Mouse (Mus musculus): ENCODE data around the gene Gm11032. TPM values are rescaled to one million over a fixed set of nuclear protein-coding genes. Genes with fewer than 3 reads are reported as not detected.
"Not testable (repeated sequence)": the region's sequence is repeated elsewhere in the genome, so short reads cannot be mapped to it uniquely, and the experiment has no call there.

The Gm11032 gene
- total RNA-seq, 2 experiments from 2014 or later = not detected

GRCm38 (mm10) chr11:4625931-4626330 is 6.1 kb downstream of the Gm11032 start:
- DNase-seq = no peak

- DNase-seq = no peak
These were observed 7.8 kb downstream of the Gm11032 start for GRCm38 (mm10) chr11:4627636-4628035.

- DNase-seq = no peak
These were observed 10.0 kb downstream of the Gm11032 start for GRCm38 (mm10) chr11:4629861-4630280.

GRCm38 (mm10) chr11:4633420-4633819 is 13.6 kb downstream of the Gm11032 start:
- peak; percentile 34 for DNase-seq

GRCm38 (mm10) chr11:4634395-4634794 is 14.5 kb downstream of the Gm11032 start:
- no peak for DNase-seq

GRCm38 (mm10) chr11:4636782-4637342 is 17.0 kb downstream of the Gm11032 start:
- no peak for DNase-seq

- peak; percentile 99 for DNase-seq
These were observed 17.8 kb downstream of the Gm11032 start, which contains the start of gene Ascc2 for GRCm38 (mm10) chr11:4637534-4638234. TSS of gene Ascc2 (plus strand) at chr11:4637747.

GRCm38 (mm10) chr11:4638261-4638660 is 18.4 kb downstream of the Gm11032 start:
- DNase-seq = peak; percentile 13

- DNase-seq = no peak
These were observed 21.3 kb downstream of the Gm11032 start for GRCm38 (mm10) chr11:4641185-4641584.

- no peak for DNase-seq
These were observed 23.9 kb downstream of the Gm11032 start for GRCm38 (mm10) chr11:4643722-4644121.

GRCm38 (mm10) chr11:4645180-4645579 is 25.3 kb downstream of the Gm11032 start:
- DNase-seq = not testable (repeated sequence)

GRCm38 (mm10) chr11:4646409-4646808 is 26.5 kb downstream of the Gm11032 start:
- DNase-seq = no peak

- no peak for DNase-seq
These were observed 40.0 kb downstream of the Gm11032 start for GRCm38 (mm10) chr11:4659818-4660217.

- DNase-seq = no peak
These were observed 40.6 kb downstream of the Gm11032 start for GRCm38 (mm10) chr11:4660309-4661025.

GRCm38 (mm10) chr11:4661324-4661723 is 41.5 kb downstream of the Gm11032 start:
- no peak for DNase-seq

GRCm38 (mm10) chr11:4661871-4662495 is 42.1 kb downstream of the Gm11032 start:
- DNase-seq = no peak

GRCm38 (mm10) chr11:4662496-4662878 is 42.6 kb downstream of the Gm11032 start:
- DNase-seq = no peak

Other genes starting within 250 kb of the Gm11032 start
- gene Hormad2, start 179.0 kb upstream of the Gm11032 start, total RNA-seq (2021) = 1 to 10 TPM; 1.3 to 2.2 TPM
- 10 to 100 TPM; 46.9 to 56.3 TPM for gene Mtmr3, start 25.2 kb upstream of the Gm11032 start, total RNA-seq (2021)
- gene Ascc2, start 17.7 kb downstream of the Gm11032 start, total RNA-seq (2021) = 10 to 100 TPM; 26.7 to 27.6 TPM
- gene Uqcr10, start 84.3 kb downstream of the Gm11032 start, total RNA-seq (2021) = 1,000 to 10,000 TPM; 1,230 to 1,238 TPM
- 10 to 100 TPM; 33.4 to 36.0 TPM for gene Zmat5, start 84.6 kb downstream of the Gm11032 start, total RNA-seq (2021)
- under 1 TPM in 1 of 2 experiments, not detected in 1; 0.18 TPM for gene Cabp7, start 126.7 kb downstream of the Gm11032 start, total RNA-seq (2021)
- 10 to 100 TPM; 81.1 to 88.3 TPM for gene Nf2, start 229.5 kb downstream of the Gm11032 start, total RNA-seq (2021)

Measured in adrenal gland, postnatal 10 days (tissue).